Mouse (Mus musculus) liver, embryonic 14.5 days (tissue): Measurements from ENCODE around the gene Nav1. TPM values are rescaled to one million over a fixed set of nuclear protein-coding genes. Genes with fewer than 3 reads are reported as not detected.
A peak's percentile ranks its signal among the peaks of the same experiment; 100 is the strongest.

Experiments
- ATAC-seq: fragments of 200-750 bp; cut with Nextera tagmentation; 2 replicates; pipeline ENCODE4 v1.8.0; 2017; ENCODE audit warnings: moderate number of reproducible peaks, mild to moderate bottlenecking, moderate library complexity; ENCODE audit not compliant: insufficient read depth
- DNase-seq, 3 experiments: peaks; one replicate each; pipeline ENCODE4 v3.0.0-alpha.2; 2012 to 2013; ENCODE audit warnings: low read depth in 3 of 3, low spot score in 3 of 3
- H3K27ac ChIP-seq: fragments of 300-500 bp; sonication (generic); 2 replicates; pipeline ENCODE4 v1.5.1; 2014; ENCODE audit warnings: moderate library complexity, mild to moderate bottlenecking, control low read depth, inconsistent platforms
- H3K27me3 ChIP-seq: fragments of 300-500 bp; sonication (generic); 2 replicates; pipeline ENCODE4 v1.6.1; 2014; ENCODE audit warnings: mild to moderate bottlenecking, low read length, moderate library complexity; ENCODE audit not compliant: control insufficient read depth, insufficient read depth
- H3K36me3 ChIP-seq: fragments of 300-500 bp; sonication (generic); replicated peaks from 2 replicates; pipeline ENCODE4 v1.6.1; 2014; ENCODE audit warnings: low read depth; ENCODE audit not compliant: control insufficient read depth, insufficient read depth
- H3K4me1 ChIP-seq, 2 experiments: fragments of 200-500 bp in 1 of 2; fragments of 300-500 bp in 1 of 2; sonication (generic) in 1 of 2; replicated peaks; 2 replicates each; pipeline ENCODE4 v1.6.1; 2012 to 2014; ENCODE audit warnings: antibody characterized with exemption in 1 of 2, inconsistent platforms in 1 of 2, low read length in 1 of 2; ENCODE audit not compliant: control insufficient read depth in 2 of 2, insufficient read depth in 2 of 2
- H3K4me2 ChIP-seq: fragments of 300-500 bp; sonication (generic); 2 replicates; pipeline ENCODE4 v1.6.1; 2014; ENCODE audit warnings: low read depth, mild to moderate bottlenecking, control low read depth, moderate library complexity
- H3K4me3 ChIP-seq, 2 experiments: fragments of 200-500 bp in 1 of 2; fragments of 300-500 bp in 1 of 2; sonication (generic) in 1 of 2; 2 replicates each; pipeline ENCODE4 v1.5.1; 2012 to 2014; ENCODE audit warnings: low read depth in 2 of 2, low read length in 2 of 2, mild to moderate bottlenecking in 2 of 2, control low read depth in 1 of 2, inconsistent platforms in 1 of 2, moderate library complexity in 1 of 2; ENCODE audit not compliant: insufficient read depth in 1 of 2
- H3K9ac ChIP-seq: fragments of 300-500 bp; sonication (generic); replicated peaks from 2 replicates; pipeline ENCODE4 v1.6.1; 2014; ENCODE audit warnings: mild to moderate bottlenecking, control low read depth, moderate library complexity
- H3K9me3 ChIP-seq: fragments of 300-500 bp; sonication (generic); 2 replicates; pipeline ENCODE4 v1.6.1; 2016; ENCODE audit warnings: low read length, mixed read lengths; ENCODE audit not compliant: control insufficient read depth
- CTCF ChIP-seq: IDR thresholded peaks from 2 replicates; pipeline ENCODE4 v1.5.1; 2016; ENCODE audit warnings: antibody characterized with exemption, low read depth, control low read depth
- EP300 ChIP-seq: IDR thresholded peaks from 2 replicates; pipeline ENCODE4 v1.6.1; 2016; ENCODE audit warnings: antibody characterized with exemption, low read depth
- WGBS: fragments of 180-500 bp; shearing (Covaris S2); extraction: QIAGEN DNeasy Blood & Tissue Kit; methylation state at CpG from one replicate; pipeline ENCODE4 v1.1.7; 2014; ENCODE audit not compliant: insufficient replicate concordance; 5-methylcytosine and 5-hydroxymethylcytosine counted together
- polyA plus RNA-seq, 2 experiments: library from polyadenylated mRNA; depleted of rRNA in 1 of 2; stranded (reverse) in 1 of 2; unstranded in 1 of 2; fragments of >200 nt; fragmentation: Nextera tagmentation in 1 of 2; extraction: Ambion mirVana in 1 of 2; gene quantifications; 2 replicates each; pipeline versions ENCODE4 v1.2.1 to v1.2.3; 2012 to 2014

Nav1 gene
- polyA plus RNA-seq, 2 experiments = 1.0 to 1.5 TPM

DNA sequence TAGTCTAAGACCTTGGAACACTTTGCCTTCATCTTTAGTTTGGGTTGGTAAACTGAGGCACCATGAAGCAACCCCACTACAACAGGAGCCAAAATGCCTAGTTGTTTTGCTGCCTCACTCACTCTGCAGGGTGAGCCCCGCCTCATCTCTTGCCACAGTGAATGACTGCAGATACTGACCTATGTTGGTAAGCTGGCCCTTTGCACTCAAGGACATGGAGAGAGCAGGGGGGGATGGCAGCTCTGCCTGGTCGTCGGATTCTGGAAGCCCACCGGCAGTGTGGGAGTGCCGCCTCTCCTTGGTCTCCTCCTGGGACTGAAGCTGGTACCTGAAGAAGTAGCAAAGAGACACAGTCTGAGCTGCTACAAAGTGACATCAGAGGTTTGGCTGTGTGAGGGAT lies 139.6 kb downstream of the Nav1 start:
- Histone ChIP-seq H3K4me2 (no peak overlapping the region), H3K36me3 (no peaks in the 10 kb centered on the region), H3K27me3 (no peaks in the 10 kb centered on the region), H3K9me3 (no peaks in the 10 kb centered on the region), H3K4me1 (no peaks in the 10 kb centered on the region), H3K4me3 (no peak overlapping the region), H3K9ac (no peak overlapping the region), H3K27ac (no peak overlapping the region)
- DNase-seq (no peak), ATAC-seq (no peak)
- TF ChIP-seq EP300 (no peak), CTCF (no peak)
- WGBS = 70% methylated on average over 5 of the region's 5 CpGs

GRCm38 (mm10) chr1:135466935-135467334 lies 140.2 kb downstream of the Nav1 start:
- TF ChIP-seq EP300 (no peak), CTCF (no peak)

GRCm38 (mm10) chr1:135465734-135466133 lies 141.4 kb downstream of the Nav1 start:
- no peak for DNase-seq
- Histone ChIP-seq H3K4me3 (no peak overlapping the region), H3K9ac (no peak overlapping the region), H3K27me3 (no peaks in the 10 kb centered on the region), H3K9me3 (no peaks in the 10 kb centered on the region), H3K27ac (no peak overlapping the region), H3K4me1 (no peaks in the 10 kb centered on the region), H3K36me3 (no peaks in the 10 kb centered on the region), H3K4me2 (no peak overlapping the region)
- WGBS = 81% methylated on average over 19 of the region's 19 CpGs
- TF ChIP-seq CTCF (no peak), EP300 (no peak)
- no peak for ATAC-seq

More at GRCm38 (mm10) chr1:135466935-135467334, 140.2 kb downstream of the Nav1 start:
- peak in 2 of 3 experiments; percentile 38 to 57 for DNase-seq
- no peak for ATAC-seq
- Histone ChIP-seq H3K27me3 (no peaks in the 10 kb centered on the region), H3K9ac (no peak overlapping the region), H3K27ac (no peak overlapping the region), H3K4me3 (no peak overlapping the region), H3K36me3 (no peaks in the 10 kb centered on the region), H3K9me3 (no peaks in the 10 kb centered on the region), H3K4me1 (no peaks in the 10 kb centered on the region), H3K4me2 (no peak overlapping the region)
- 15% methylated on average over 3 of the region's 3 CpGs for WGBS

- no peak overlapping the region for H3K27ac ChIP-seq
- H3K36me3 ChIP-seq = no peaks in the 10 kb centered on the region
- 70% methylated on average over 8 of the region's 8 CpGs for WGBS
- no peaks in the 10 kb centered on the region for H3K9me3 ChIP-seq
- H3K4me3 ChIP-seq = no peak overlapping the region
- no peak overlapping the region for H3K9ac ChIP-seq
- ATAC-seq (no peak), DNase-seq (no peak)
- H3K4me1 ChIP-seq = no peaks in the 10 kb centered on the region
- H3K27me3 ChIP-seq = no peaks in the 10 kb centered on the region
- H3K4me2 ChIP-seq = no peak overlapping the region
- TF ChIP-seq CTCF (no peak), EP300 (no peak)
Observed at GRCm38 (mm10) chr1:135462736-135463135, 144.4 kb downstream of the Nav1 start.

- no peak overlapping the region for H3K4me3 ChIP-seq
- no peak overlapping the region for H3K9ac ChIP-seq
- no peak for DNase-seq
- WGBS = 62% methylated on average over 4 of the region's 4 CpGs
- no peaks in the 10 kb centered on the region for H3K9me3 ChIP-seq
- H3K4me2 ChIP-seq = no peak overlapping the region
- no peak overlapping the region for H3K27ac ChIP-seq
- H3K4me1 ChIP-seq = no peaks in the 10 kb centered on the region
- H3K36me3 ChIP-seq = no peaks in the 10 kb centered on the region
- no peaks in the 10 kb centered on the region for H3K27me3 ChIP-seq
- no peak for ATAC-seq
- TF ChIP-seq CTCF = no peak
- TF ChIP-seq EP300 = no peak
Observed at GRCm38 (mm10) chr1:135462304-135462703, 144.8 kb downstream of the Nav1 start.
